Mouse (Mus musculus) layer of hippocampus, postnatal 36 days (tissue): Measurements from ENCODE around the gene Tex13b. TPM values are rescaled to one million over a fixed set of nuclear protein-coding genes. Genes with fewer than 3 reads are reported as not detected.
"Not testable (repeated sequence)": the region's sequence is repeated elsewhere in the genome, so short reads cannot be mapped to it uniquely, and the experiment has no call there.

Experiments used
- DNase-seq, 2 experiments: peaks; one replicate each; pipeline ENCODE4 v3.0.0; 2022
- total RNA-seq, 2 experiments: library from RNA; stranded (reverse); gene quantifications; 2 replicates each; pipeline ENCODE4 v1.2.3; 2021

The Tex13b gene
- total RNA-seq, result not detected

DNA sequence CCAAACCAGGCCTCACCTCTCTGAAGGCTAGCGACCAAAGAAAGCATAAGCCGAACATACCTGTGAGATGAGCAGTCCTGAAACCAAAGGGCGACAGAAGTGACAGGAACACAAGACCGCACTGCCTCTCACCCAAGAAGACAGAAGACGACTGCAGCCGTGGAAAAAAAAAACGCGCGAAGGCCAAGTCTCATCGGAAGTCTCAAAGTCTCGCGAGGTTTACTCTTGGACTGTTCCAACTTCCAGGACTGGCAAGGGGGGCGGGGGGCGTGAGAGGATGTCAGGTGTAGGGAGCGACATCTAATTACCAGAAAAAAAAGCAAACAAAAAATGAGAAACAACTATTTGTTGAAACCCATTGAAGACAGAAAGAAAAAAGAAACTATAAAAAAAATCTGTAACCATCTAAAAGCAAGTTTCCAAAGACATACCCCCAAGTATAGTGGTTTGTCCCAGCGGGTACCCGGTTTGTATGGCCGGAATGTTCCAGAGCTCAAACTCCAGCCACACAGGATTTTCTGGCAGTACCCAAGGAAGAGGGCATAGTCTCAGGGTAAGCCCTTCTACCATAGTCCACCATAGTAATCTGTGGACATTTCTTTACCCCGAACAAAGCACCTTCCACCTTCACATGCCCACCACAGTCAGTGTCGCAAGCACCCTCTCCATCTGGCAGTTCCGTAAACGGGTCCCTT is at the start of gene Tex13b:
Gene Tex13b (minus strand): TSS at position 122 of the 695 bp plus-strand sequence.
- no peak for DNase-seq

DNA sequence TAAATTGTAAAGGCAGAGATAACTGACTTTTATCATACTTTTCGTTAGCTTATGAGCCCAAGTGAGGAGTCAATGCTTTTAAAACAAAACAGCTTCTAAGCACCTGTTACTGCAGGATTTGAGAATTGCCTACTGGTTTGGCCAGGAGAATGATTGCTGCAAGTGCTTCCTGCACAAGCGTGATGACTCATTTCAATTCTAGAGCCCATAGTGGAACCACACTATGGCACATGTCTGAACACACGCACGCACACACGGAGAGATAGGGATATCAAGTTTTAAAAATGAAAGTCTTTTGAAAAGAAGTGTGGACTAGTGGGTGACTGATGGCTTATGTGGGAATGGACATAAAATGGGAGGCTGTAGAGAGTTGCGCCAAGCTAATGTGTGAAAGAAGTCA is 49.5 kb upstream of the Tex13b start:
- no peak for DNase-seq

DNA sequence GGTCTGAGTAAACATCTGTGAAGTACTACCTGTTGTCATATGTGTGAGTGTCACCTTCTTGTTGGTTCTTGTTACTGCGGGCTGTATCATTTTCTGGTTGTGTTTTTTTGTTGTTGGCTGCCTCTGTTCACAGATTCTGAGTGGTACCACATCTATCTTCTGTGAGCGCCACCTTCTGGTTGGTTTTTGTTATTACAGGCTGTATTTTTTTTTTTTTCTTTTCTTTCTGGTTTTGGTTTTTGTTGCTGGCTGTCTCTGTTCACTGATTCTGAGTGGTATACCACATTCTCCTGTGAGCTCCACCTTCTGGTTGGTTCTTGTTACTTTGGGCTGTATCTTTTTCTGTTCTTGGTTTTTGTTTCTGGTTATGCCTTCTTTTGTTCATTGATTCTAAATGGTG is 44.2 kb upstream of the Tex13b start:
- DNase-seq, result no peak

DNA sequence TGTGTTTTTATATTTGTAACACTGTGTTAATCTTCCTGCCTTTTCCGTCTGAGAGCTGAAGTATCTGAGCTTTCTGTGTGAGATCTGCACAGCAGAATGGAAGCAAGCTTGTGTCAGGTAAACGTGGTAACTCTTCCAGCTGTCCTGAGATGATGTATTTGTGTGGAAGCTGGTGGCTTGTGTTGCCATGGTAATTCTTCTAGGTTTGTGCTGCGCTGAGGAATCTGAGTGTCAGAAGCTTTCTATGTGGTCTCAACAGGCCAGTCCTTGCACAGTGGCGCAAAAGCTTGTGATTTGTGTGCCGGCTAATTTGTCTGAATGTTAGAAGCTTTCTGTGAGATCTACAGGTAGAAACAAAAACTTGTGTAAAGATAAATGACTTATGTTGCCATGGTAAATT is 43.8 kb upstream of the Tex13b start:
- not testable (repeated sequence) for DNase-seq

DNA sequence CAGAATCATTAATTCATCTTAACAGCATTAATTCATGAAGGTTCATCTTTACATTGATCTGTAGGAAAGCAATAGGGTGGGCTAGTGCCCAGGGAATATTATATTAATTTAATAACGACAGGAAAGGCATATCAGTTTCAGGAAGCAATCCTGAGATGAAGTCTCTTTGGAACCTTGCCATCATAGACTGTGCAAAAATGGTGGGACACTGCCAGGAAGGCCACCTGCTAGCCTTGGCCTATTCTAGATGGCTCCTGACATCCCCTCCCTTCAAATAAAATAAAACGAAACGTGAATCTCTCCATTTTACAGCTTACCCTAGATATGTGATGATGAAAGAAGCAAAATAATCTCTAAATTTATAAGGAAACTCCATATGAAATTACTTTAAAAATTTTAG is 41.3 kb upstream of the Tex13b start:
- DNase-seq, result no peak

DNA sequence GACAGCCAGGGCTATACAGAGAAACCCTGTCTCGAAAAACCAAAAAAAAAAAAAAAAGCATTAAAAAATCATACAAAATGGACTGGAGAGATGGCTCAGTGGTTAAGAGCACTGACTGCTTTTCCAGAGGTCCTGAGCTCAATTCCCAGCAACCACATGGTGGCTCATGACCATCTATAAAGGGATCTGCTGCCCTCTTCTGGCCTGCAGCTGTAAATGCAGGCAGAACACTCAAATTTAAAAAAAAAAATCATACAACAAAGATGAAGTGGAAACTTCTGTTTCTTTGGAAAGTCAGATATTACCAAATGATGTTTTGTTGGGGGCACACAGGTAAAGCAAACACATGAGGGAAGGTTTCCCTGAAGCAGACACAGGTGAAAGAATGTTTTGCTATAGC is 32.2 kb upstream of the Tex13b start:
- not testable (repeated sequence) for DNase-seq

DNA sequence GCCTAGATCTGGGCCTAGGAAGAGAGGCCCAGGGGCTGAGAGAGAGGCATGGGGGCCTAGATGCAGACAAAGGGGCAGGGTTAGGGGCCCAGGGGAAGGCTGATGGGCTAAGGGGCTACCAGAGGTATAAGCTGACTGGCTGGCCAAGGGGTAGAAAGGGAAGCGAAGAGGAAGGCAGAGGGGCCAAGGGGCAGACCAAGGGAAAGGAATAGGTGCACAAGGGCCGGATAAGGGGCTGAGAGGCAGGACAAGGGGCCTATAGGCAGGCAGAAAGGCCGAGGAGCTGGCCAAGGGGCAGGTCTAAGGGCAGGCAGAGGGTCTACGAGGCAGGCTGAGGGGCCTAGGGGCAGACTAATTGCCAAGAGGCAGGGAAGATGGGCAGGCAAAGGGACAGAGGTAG is 26.7 kb upstream of the Tex13b start:
- DNase-seq, result no peak

DNA sequence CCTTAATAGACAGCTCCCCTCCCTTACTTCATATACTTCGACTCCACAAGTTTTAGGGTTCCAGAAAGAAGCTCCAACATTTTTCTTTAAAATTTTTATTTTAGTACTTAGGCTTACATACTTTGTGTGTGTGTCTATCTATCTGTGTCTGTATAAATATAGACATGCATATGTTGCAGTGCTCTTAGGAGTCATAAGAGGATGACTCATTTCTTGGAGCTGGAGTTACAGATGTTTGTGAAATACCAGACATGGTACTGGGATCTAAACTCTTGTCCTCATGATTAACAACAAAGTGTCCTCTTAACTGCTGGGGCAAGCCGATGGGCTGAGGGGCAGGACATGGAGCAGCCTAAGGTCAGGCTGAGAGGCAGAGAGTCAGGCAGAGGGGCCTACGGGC is 24.8 kb upstream of the Tex13b start:
- no peak for DNase-seq

DNA sequence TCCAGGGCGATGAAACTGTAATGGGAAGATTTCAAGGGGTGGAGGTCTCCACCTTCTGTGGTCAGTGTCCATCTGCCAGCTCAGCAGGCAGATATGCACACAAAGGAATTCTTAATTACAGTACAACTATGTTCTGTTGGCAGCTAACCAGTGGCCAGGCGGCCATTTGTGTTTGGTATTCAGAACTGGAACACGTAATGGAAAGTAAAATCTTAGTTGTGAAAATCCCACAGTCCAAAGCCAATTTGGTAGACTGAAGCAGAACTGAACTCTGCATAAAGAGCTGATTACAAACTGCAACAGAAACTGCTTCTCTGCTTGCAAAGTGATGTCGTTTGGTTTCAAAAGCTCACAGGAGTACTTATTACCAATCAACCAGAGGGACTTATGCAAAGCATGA is 18.5 kb upstream of the Tex13b start:
- no peak for DNase-seq

DNA sequence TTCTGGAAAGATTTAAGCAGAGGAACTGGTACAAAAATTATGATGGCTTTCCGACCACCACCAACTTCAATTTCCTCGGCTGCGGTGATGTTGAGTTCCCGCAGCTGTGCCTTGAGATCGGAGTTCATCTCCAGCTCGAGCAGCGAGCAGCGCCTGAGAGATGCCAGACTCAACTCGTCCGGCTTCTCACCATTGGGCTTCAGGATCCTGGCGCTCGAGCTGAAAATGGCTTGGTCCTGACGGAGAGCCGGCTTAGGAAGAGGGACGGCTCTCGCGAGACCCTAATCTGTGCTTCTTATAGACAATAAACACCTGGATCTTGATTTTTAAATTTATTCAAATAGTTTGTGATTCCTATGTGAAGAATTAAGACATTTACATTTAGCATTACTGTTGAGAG is 9.1 kb upstream of the Tex13b start:
- no peak for DNase-seq

DNA sequence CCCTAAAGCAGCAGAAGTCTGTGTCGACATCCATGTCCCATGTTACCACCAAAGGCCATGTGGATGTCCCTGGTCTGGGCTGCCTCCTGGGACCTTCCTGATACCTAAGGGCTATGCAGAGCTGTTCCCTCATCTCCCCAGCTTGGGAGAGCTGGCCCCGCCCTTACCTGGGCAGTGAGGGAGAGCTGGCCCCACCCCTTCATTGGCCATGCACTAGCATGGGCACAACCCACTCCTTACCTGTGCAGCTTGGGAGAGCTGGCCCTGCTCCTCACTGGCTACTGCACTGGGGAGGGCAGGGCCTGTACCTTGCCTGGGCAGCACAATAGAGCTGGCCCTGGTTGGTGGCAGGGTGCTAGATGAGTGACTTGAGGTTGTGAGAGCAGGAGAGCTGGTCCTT is 7.9 kb downstream of the Tex13b start:
- no peak for DNase-seq

DNA sequence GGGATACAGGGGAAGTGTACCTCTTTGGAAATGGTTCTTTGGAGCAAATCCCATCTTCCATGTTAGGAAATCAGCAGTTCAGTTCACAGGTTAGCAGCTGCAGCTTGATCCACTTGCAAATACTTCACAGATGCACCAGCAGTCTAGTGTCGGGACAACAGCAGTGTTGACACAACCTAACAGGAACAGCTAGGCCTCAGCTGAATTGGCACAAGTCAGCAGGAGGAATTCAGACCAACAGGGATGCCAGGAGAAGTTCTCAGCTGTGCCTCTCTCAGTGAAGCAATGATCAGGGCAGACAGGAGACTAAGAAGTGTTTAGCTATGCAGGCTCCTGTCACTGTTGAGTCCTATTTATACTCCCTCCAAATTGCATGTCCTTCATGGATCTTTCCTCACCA is 43.4 kb downstream of the Tex13b start:
- no peak for DNase-seq

Other genes with a start within 250 kb of the Tex13b start
- gene Tsc22d3, start 212.8 kb downstream of the Tex13b start, total RNA-seq, result 100 to 1,000 TPM in 1 of 2 experiments, 10 to 100 TPM in 1; 96.2 to 138 TPM
- gene Mid2, start 148.8 kb downstream of the Tex13b start, total RNA-seq, result 10 to 100 TPM; 20.2 to 22.5 TPM
- gene Vsig1, start 94.2 kb upstream of the Tex13b start, total RNA-seq, result not detected
- 10 to 100 TPM; 18.0 to 20.3 TPM for gene Psmd10, start 143.3 kb upstream of the Tex13b start, total RNA-seq
- 10 to 100 TPM in 1 of 2 experiments, 1 to 10 TPM in 1; 7.1 to 11.3 TPM for gene Atg4a, start 143.5 kb upstream of the Tex13b start, total RNA-seq